Mouse (Mus musculus): ENCODE results near the gene Txlna. TPM values are rescaled to one million over a fixed set of nuclear protein-coding genes. Genes with fewer than 3 reads are reported as not detected.

The Txlna gene
- total and polyA plus RNA-seq, 3 experiments = 51.8 to 64.7 (median 52.2) TPM

DNA sequence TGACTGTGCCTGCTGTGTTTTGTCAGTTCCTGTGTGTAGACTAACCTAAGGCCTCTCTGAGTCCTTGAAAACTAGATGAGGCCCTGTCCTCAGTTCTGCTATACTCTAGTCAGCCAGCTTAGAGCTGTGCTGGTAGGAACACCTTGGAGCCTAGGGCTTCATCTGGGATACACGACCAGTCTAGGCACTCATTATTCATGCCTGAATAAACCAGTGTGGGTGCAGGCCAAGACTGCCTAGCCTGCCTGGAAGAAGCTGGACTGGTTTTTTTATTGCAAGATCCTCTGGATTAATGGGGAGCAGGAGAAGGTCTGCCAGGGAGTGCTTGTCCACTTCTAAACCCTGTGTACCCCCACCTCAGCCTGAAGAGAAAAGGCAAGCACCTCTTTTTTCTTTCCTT lies 53.9 kb downstream of the Txlna start:
- Histone ChIP-seq H3K27ac (ENCODE audit: insufficient read depth, low read depth) (no peak overlapping the region), H3K27me3 (replicated peaks) (no peaks in the 10 kb centered on the region), H3K9ac (ENCODE audit: insufficient read depth, low read depth) (no peak overlapping the region), H3K9me3 (replicated peaks; ENCODE audit: low read length) (no peaks in the 10 kb centered on the region), H3K79me2 (replicated peaks; ENCODE audit: control insufficient read depth, extremely low read depth, insufficient read depth, poor library complexity, severe bottlenecking) (peaks cover 8% of the 10 kb centered on the region), H3K36me3 (replicated peaks in 1 of 2; ENCODE audit: control insufficient read depth in 1 of 2, insufficient read depth in 1 of 2, low read length in 1 of 2) (peaks cover 18 to 44% of the 10 kb centered on the region in 2 experiments), H3K4me3 (replicated peaks in 1 of 3; ENCODE audit: low read depth in 2 of 3, low read length in 2 of 3, poor library complexity in 1 of 3) (peak overlapping the region in 1 of 3 experiments; percentile 28), H3K4me1 (ENCODE audit: control insufficient read depth in 1 of 2, insufficient read depth in 2 of 2) (peaks cover 7 to 37% of the 10 kb centered on the region in 2 experiments; a peak in 3 of 4 replicates), H3K4me2 (ENCODE audit: insufficient read depth, low read depth, poor library complexity, severe bottlenecking) (peak overlapping the region; percentile 24)
- in situ Hi-C loops (cut with MboI; ENCODE audit: low pct_ligation_motif_present, low pct_unique_long_range_greater_than_20kb, low sequenced_read_pairs) = no loop called here
- no peak for DNase-seq (ENCODE audit: extremely low read depth)
- TF ChIP-seq SMC3 (IDR thresholded peaks at IDR 0.05; ENCODE audit: low read depth, low read length) (no peak), MEF2A (IDR thresholded peaks at IDR 0.05; ENCODE audit: borderline replicate concordance, low read depth, low read length) (no peak), JUN (IDR thresholded peaks at IDR 0.05; ENCODE audit: insufficient read depth, low read depth, low read length) (no peak), ZKSCAN1 (IDR thresholded peaks at IDR 0.05; ENCODE audit: borderline replicate concordance, low read depth, low read length) (no peak)
- dilution Hi-C loops (cut with MboI; ENCODE audit: extremely low pct_ligation_motif_present, extremely low pct_unique_long_range_greater_than_20kb, low sequenced_read_pairs) = no loop called here

DNA sequence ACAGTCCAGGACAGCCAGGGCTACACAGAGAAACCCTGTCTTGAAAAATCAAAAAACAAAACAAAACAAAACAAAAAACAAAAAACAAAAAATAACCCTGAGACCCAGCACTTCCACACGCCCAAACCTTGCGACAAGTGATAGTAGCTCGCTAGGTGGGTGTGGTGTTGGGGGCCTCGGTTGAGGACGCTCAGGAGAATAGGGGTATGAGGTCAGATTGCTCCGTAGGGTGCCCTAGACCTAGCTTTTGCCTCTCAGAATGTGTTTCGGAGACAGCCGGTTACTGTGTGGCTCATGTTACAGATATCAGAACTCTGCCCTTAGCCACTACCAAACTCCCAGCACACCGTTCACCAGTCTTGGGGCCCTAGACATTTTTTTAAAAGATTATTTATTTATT lies 55.1 kb downstream of the Txlna start:
- H3K27ac ChIP-seq (ENCODE audit: insufficient read depth, low read depth) = peak overlapping the region; percentile 92; the same call in 1 of the 2 replicates
- TF ChIP-seq TCF12 (IDR thresholded peaks at IDR 0.05; ENCODE audit: low read depth, low read length) (0 out of 2 replicates have a peak, but pooled peaks have one; percentile 14), ELF1 (IDR thresholded peaks at IDR 0.05; ENCODE audit: low read depth, low read length) (no peak), MAZ (IDR thresholded peaks at IDR 0.05; ENCODE audit: low read depth, low read length) (no peak), MXI1 (IDR thresholded peaks at IDR 0.05; ENCODE audit: low read depth, low read length) (no peak), ZMIZ1 (IDR thresholded peaks at IDR 0.05; ENCODE audit: low read depth, low read length) (0 out of 2 replicates have a peak, but pooled peaks have one; percentile 5), UBTF (IDR thresholded peaks at IDR 0.05; ENCODE audit: low read depth, low read length) (no peak), RAD21 (IDR thresholded peaks at IDR 0.05; ENCODE audit: low read depth, low read length) (no peak), PAX5 (IDR thresholded peaks at IDR 0.05; ENCODE audit: low read length) (no peak), IRF4 (IDR thresholded peaks at IDR 0.05; ENCODE audit: low read depth, low read length) (no peak), TBP (conservative IDR thresholded peaks at IDR 0.05; ENCODE audit: low read depth, low read length) (0 out of 2 replicates have a peak, but pooled peaks have one; percentile 37), E2F4 (IDR thresholded peaks at IDR 0.05; ENCODE audit: insufficient replicate concordance, low read depth, low read length) (no peak), NRF1 (IDR thresholded peaks at IDR 0.05; ENCODE audit: low read depth, low read length) (no peak), CHD1 (IDR thresholded peaks at IDR 0.05; ENCODE audit: low read depth, low read length) (0 out of 2 replicates have a peak, but pooled peaks have one; percentile 30), MAFK (IDR thresholded peaks at IDR 0.05; ENCODE audit: insufficient replicate concordance, low read length) (no peak), MEF2A (IDR thresholded peaks at IDR 0.05; ENCODE audit: borderline replicate concordance, low read depth, low read length) (no peak), ZC3H11A (IDR thresholded peaks at IDR 0.05; ENCODE audit: low read depth, low read length) (no peak), SIN3A (IDR thresholded peaks at IDR 0.05; ENCODE audit: low read length) (no peak), ZNF384 (IDR thresholded peaks at IDR 0.05; ENCODE audit: low read depth, low read length) (no peak)
- dilution Hi-C loops (cut with MboI; ENCODE audit: extremely low pct_ligation_motif_present, extremely low pct_unique_long_range_greater_than_20kb, low sequenced_read_pairs) = no loop called here

More for the DNA sequence above, 55.1 kb downstream of the Txlna start:
- H3K9ac ChIP-seq (ENCODE audit: insufficient read depth, low read depth) = peak overlapping the region; percentile 59
- H3K4me1 ChIP-seq (ENCODE audit: control insufficient read depth in 1 of 2, insufficient read depth in 2 of 2) = peaks cover 10 to 39% of the 10 kb centered on the region in 2 experiments
- H3K4me3 ChIP-seq (replicated peaks in 1 of 3; ENCODE audit: low read depth in 2 of 3, low read length in 2 of 3, poor library complexity in 1 of 3) = peak overlapping the region; percentile 51 to 69 (median 60)
- H3K9me3 ChIP-seq (replicated peaks; ENCODE audit: low read length) = no peaks in the 10 kb centered on the region
- no peaks in the 10 kb centered on the region for H3K27me3 ChIP-seq (replicated peaks)
- peaks cover 8% of the 10 kb centered on the region for H3K79me2 ChIP-seq (replicated peaks; ENCODE audit: control insufficient read depth, extremely low read depth, insufficient read depth, poor library complexity, severe bottlenecking)
- H3K4me2 ChIP-seq (ENCODE audit: insufficient read depth, low read depth, poor library complexity, severe bottlenecking) = peak overlapping the region; percentile 61; the same call in 1 of the 2 replicates
- in situ Hi-C loops (cut with MboI; ENCODE audit: low pct_ligation_motif_present, low pct_unique_long_range_greater_than_20kb, low sequenced_read_pairs) = no loop called here
- H3K36me3 ChIP-seq (replicated peaks in 1 of 2; ENCODE audit: control insufficient read depth in 1 of 2, insufficient read depth in 1 of 2, low read length in 1 of 2) = peaks cover 7 to 32% of the 10 kb centered on the region in 2 experiments
- DNase-seq (ENCODE audit: extremely low read depth) = peak; percentile 44

Data from CH12.LX (cell line).